Mouse (Mus musculus) heart, postnatal 0 days (tissue): ENCODE measurements around the gene Slc39a13.

ENCODE experiments used
- CTCF ChIP-seq: IDR thresholded peaks from 2 replicates; pipeline ENCODE4 v1.5.1; 2016; ENCODE audit warnings: antibody characterized with exemption, control low read depth, low read depth
- EP300 ChIP-seq: IDR thresholded peaks from 2 replicates; pipeline ENCODE4 v1.6.1; 2016; ENCODE audit warnings: antibody characterized with exemption, low read depth

GRCm38 (mm10) chr2:91015386-91015785 lies 54.8 kb downstream of the Slc39a13 start:
- TF ChIP-seq CTCF: no peak
- no peak for TF ChIP-seq EP300
